Mouse (Mus musculus) embryonic fibroblast, embryonic 13.5 days (primary cell): Measurements from ENCODE around the gene Aph1a. TPM values are rescaled to one million over a fixed set of nuclear protein-coding genes. Genes with fewer than 3 reads are reported as not detected.
"Not testable (repeated sequence)": the region's sequence is repeated elsewhere in the genome, so short reads cannot be mapped to it uniquely, and the experiment has no call there.

Experiments used
- H3K27ac ChIP-seq: 2 replicates; pipeline ENCODE4 v1.5.1; 2012; ENCODE audit warnings: low read length, control low read depth, inconsistent platforms; ENCODE audit not compliant: insufficient read depth
- H3K4me1 ChIP-seq: 2 replicates; pipeline ENCODE4 v1.6.1; 2011; ENCODE audit warnings: low read length; ENCODE audit not compliant: control insufficient read depth, insufficient read depth
- H3K4me3 ChIP-seq: 2 replicates; pipeline ENCODE4 v1.5.1; 2011; ENCODE audit warnings: mild to moderate bottlenecking, control low read depth, low read length; ENCODE audit not compliant: insufficient read depth
- CTCF ChIP-seq: IDR thresholded peaks from 2 replicates; pipeline ENCODE4 v1.5.1; 2011; ENCODE audit warnings: mild to moderate bottlenecking, control low read depth, low read length, moderate library complexity, borderline replicate concordance; ENCODE audit not compliant: insufficient read depth
- POLR2A ChIP-seq: IDR thresholded peaks from 2 replicates; pipeline ENCODE4 v1.6.1; 2011; ENCODE audit warnings: low read depth, mild to moderate bottlenecking, control low read depth, low read length, moderate library complexity
- polyA plus RNA-seq: library from polyadenylated mRNA; stranded (reverse); fragments of >200 nt; gene quantifications from 2 replicates; pipeline ENCODE4 v1.2.4, GENCODE M21; 2011; ENCODE audit warnings: low read depth; ENCODE audit not compliant: missing spikeins, insufficient read length

Aph1a gene
- polyA plus RNA-seq, result 63.3 and 79.1 TPM in 2 replicates

DNA sequence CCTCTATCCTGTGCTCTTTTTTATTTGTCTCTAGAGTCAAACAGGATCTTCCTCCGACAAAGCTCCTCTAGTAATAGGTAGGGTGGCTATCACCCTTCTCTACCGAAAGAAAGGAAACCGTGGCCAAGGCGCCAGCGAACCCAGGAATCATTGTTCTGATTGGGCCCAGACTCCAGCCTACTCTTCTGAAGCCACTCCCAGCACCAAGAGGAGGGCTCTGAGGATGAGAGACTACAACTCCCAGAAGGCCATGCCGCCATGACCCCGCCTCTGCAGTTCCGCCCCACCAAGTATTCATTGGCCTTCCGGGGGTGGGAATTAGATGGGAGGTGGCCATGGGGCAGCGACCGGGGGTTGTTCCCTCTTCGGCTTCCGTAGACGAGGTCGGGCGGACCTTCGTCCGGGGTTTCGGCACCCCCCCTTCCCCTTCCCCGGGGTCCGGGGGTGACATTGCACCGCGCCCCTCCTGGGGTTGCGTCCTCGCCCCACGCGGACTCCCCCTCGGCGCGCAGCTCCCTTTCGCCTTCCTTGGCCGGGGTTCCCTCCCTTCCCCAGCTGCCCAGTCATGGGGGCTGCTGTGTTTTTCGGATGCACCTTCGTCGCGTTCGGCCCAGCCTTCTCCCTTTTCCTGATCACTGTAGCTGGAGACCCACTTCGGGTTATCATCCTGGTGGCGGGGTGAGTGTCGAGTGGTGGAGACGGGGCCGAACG, at the start of gene Aph1a:
Gene Aph1a (plus strand): TSS at position 364 of the 711 bp plus-strand sequence.
- TF ChIP-seq POLR2A, result peak; percentile 89
- H3K4me1 ChIP-seq, result not testable (repeated sequence)
- Histone ChIP-seq H3K4me3 (peak within 1 kb of the TSS; percentile 95), H3K27ac (peak within 1 kb of the TSS; percentile 80)

DNA sequence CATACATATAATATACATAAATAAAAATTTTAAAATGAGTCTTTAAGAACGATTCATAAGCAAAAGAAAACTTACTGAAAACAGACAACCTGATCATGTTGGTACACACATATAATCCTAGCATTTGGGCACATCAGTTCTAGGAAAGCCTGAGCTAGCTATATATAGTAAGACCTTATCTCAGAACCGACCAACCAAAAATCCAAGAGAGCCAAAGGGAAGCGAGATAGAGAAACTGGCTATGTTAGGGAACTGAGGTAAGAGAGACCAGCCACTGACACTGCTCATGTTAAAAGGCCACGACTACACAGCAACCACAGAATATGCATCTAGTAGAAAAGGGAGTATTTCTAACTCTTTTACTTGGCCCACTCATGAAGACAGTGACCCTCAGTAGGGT, 43.2 kb upstream of the Aph1a start:
- TF ChIP-seq CTCF, result no peak
- TF ChIP-seq POLR2A, result no peak
- no peak overlapping the region for H3K27ac ChIP-seq
- no peaks in the 10 kb centered on the region for H3K4me1 ChIP-seq
- H3K4me3 ChIP-seq, result no peak overlapping the region

GRCm38 (mm10) chr3:95851317-95851716, 42.5 kb upstream of the Aph1a start:
- no peak overlapping the region for H3K27ac ChIP-seq
- TF ChIP-seq CTCF (no peak), POLR2A (no peak)
- H3K4me1 ChIP-seq, result peaks cover 3% of the 10 kb centered on the region; the same call in 1 of the 2 replicates
- no peak overlapping the region for H3K4me3 ChIP-seq

- peaks cover 3% of the 10 kb centered on the region; the same call in 1 of the 2 replicates for H3K4me1 ChIP-seq
- TF ChIP-seq CTCF (no peak), POLR2A (peak; percentile 83; the same call in 1 of the 2 replicates)
These were observed 38.2 kb upstream of the Aph1a start, which contains the start of gene Prpf3 for GRCm38 (mm10) chr3:95855502-95856089. TSS of gene Prpf3 (minus strand) at chr3:95855885.

GRCm38 (mm10) chr3:95856115-95856514, 37.7 kb upstream of the Aph1a start:
- H3K27ac ChIP-seq, result peak overlapping the region; percentile 69
- no peak for TF ChIP-seq CTCF
- TF ChIP-seq POLR2A, result no peak
- H3K4me3 ChIP-seq, result peak overlapping the region; percentile 11
- peaks cover 3% of the 10 kb centered on the region; the same call in 1 of the 2 replicates for H3K4me1 ChIP-seq

More at GRCm38 (mm10) chr3:95855502-95856089, 38.2 kb upstream of the Aph1a start, which contains the start of gene Prpf3:
- Histone ChIP-seq H3K27ac (peak within 1 kb of the TSS; percentile 69), H3K4me3 (peak within 1 kb of the TSS; percentile 92)

DNA sequence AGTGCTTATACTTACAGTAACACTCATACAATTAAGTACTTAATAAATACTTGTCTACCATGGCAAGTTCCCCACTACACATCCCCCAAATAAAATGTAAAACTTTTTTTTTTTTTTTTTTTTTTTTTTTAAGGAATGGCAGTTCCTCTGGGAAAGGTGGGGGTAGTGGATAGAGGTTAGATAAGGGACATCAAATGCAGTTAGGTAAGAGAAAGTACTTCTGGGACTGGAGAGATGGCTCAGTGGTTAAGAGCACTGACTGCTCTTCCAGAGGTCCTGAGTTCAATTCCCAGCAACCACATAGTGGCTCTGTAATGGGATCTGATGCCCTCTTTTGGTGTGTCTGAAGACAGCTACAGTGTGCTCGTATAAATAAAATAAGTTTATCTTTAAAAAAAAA, 36.7 kb upstream of the Aph1a start:
- H3K4me1 ChIP-seq, H3K4me3 ChIP-seq, H3K27ac ChIP-seq: not testable (repeated sequence)

DNA sequence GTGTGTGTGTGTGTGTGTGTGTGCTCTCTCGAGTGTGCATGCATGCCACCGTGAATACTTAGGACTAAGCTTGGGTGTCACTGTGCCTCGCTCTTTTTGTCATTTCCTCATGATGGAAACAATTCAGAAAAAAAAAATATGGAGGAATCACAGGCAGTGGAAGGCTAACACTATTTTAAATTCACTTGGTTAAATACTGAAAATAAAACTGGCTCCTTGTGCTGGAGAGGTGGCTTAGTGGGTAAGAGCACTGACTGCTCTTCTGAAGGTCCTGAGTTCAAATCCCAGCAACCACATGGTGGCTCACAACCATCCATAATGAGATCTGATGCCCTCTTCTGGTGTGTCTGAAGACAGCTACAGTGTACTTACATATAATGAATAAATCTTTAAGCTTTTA, 35.5 kb upstream of the Aph1a start:
- not testable (repeated sequence) for H3K27ac ChIP-seq, H3K4me1 ChIP-seq, H3K4me3 ChIP-seq

DNA sequence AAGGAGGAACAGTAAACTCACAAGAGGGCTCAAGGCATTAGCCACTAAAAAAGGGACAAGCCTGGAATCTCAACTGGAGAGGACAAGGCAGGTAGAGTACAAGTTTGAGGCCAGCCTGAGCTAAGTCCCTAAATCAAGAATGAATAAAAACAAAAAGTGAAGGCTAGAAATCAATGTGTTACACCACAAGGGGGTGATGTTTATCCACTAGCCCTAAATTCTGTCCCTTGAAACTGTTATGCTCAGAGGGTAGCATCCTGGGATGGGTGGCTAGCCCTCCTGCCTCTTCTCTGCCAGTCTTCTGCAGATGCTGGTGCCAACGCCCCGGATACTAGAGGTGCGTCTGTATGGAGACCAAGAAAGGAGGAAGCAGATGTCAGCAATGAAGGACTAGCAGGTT, 33.4 kb upstream of the Aph1a start:
- H3K27ac ChIP-seq, result no peak overlapping the region
- TF ChIP-seq POLR2A, result no peak
- no peak overlapping the region for H3K4me3 ChIP-seq
- peaks cover 3% of the 10 kb centered on the region; the same call in 1 of the 2 replicates for H3K4me1 ChIP-seq

GRCm38 (mm10) chr3:95861216-95861615, 32.6 kb upstream of the Aph1a start:
- TF ChIP-seq CTCF (no peak), POLR2A (no peak)
- peaks cover under 1% of the 10 kb centered on the region; the same call in 1 of the 2 replicates for H3K4me1 ChIP-seq
- no peak overlapping the region for H3K4me3 ChIP-seq
- H3K27ac ChIP-seq, result no peak overlapping the region

GRCm38 (mm10) chr3:95861796-95862195, 32.0 kb upstream of the Aph1a start:
- Histone ChIP-seq H3K4me3 (no peak overlapping the region), H3K4me1 (no peaks in the 10 kb centered on the region), H3K27ac (no peak overlapping the region)
- TF ChIP-seq CTCF (no peak), POLR2A (no peak)

- Histone ChIP-seq H3K4me1 (no peaks in the 10 kb centered on the region), H3K4me3 (no peak overlapping the region), H3K27ac (no peak overlapping the region)
- TF ChIP-seq POLR2A, result no peak
- TF ChIP-seq CTCF, result no peak
These were observed 30.2 kb upstream of the Aph1a start for GRCm38 (mm10) chr3:95863578-95863977.
